Mouse (Mus musculus) spleen, postnatal 14 days (tissue): ENCODE data around the gene Cubn.

Experiments used
- DNase-seq, 2 experiments: peaks; one replicate each; pipeline ENCODE4 v3.0.0; 2021 to 2022; ENCODE audit warnings: low spot score in 2 of 2

Cubn gene

GRCm38 (mm10) chr2:13235696-13236095, 255.9 kb downstream of the Cubn start:
- DNase-seq = no peak

- DNase-seq = no peak
Measured at GRCm38 (mm10) chr2:13234796-13235195, 256.8 kb downstream of the Cubn start.

- DNase-seq = no peak
Measured at GRCm38 (mm10) chr2:13233902-13234301, 257.7 kb downstream of the Cubn start.

GRCm38 (mm10) chr2:13233254-13233835, 258.3 kb downstream of the Cubn start:
- DNase-seq = no peak

GRCm38 (mm10) chr2:13232305-13232704, 259.3 kb downstream of the Cubn start:
- DNase-seq = no peak

- DNase-seq = no peak
Measured at GRCm38 (mm10) chr2:13229686-13230085, 261.9 kb downstream of the Cubn start.
